Mouse (Mus musculus) megakaryocyte-erythroid progenitor cell, adult 5 weeks (primary cell): ENCODE data around the gene Odf4. TPM values are rescaled to one million over a fixed set of nuclear protein-coding genes. Genes with fewer than 3 reads are reported as not detected.

Source experiments
- polyA plus RNA-seq: library from polyadenylated mRNA; stranded (reverse); fragments of >175 nt; gene quantifications from 2 replicates; pipeline ENCODE4 v1.2.3, GENCODE M21; 2012

Gene Odf4
- polyA plus RNA-seq = not detected in 2 replicates

GRCm38 (mm10) chr11:68926981-68927380 lies at the start of gene Odf4:
TSS of gene Odf4 (minus strand) at chr11:68927081.

GRCm38 (mm10) chr11:68975085-68975484 lies 48.2 kb upstream of the Odf4 start, which contains the start of gene Rangrf:
TSS of gene Rangrf (minus strand) at chr11:68975185.

GRCm38 (mm10) chr11:68967337-68968282 lies 40.7 kb upstream of the Odf4 start, which contains the start of gene Slc25a35:
TSS of gene Slc25a35 (plus strand) at chr11:68968131.

GRCm38 (mm10) chr11:68957308-68957707 lies 30.4 kb upstream of the Odf4 start, which contains the start of gene Arhgef15:
TSS of gene Arhgef15 (minus strand) at chr11:68957480.

GRCm38 (mm10) chr11:68901351-68902046 lies 25.4 kb downstream of the Odf4 start, which contains the start of gene Rpl26:
TSS of gene Rpl26 (plus strand) at chr11:68901583.

GRCm38 (mm10) chr11:68888253-68888652 lies 38.6 kb downstream of the Odf4 start, which contains the start of gene Rnf222:
TSS of gene Rnf222 (plus strand) at chr11:68888553.

Other genes with a start within 250 kb of the Odf4 start
- gene Myh10, start 235.5 kb downstream of the Odf4 start, polyA plus RNA-seq = 14.7 and 17.3 TPM in 2 replicates
- gene Ndel1, start 55.2 kb downstream of the Odf4 start, polyA plus RNA-seq = 45.0 and 50.0 TPM in 2 replicates
- gene Rnf222, start 38.5 kb downstream of the Odf4 start, polyA plus RNA-seq = 0.03 TPM in 2 replicates
- 275 and 292 TPM in 2 replicates for gene Rpl26, start 25.5 kb downstream of the Odf4 start, polyA plus RNA-seq
- gene Arhgef15, start 30.4 kb upstream of the Odf4 start, polyA plus RNA-seq = 0.56 and 0.79 TPM in 2 replicates
- 2.1 TPM in 2 replicates for gene Slc25a35, start 41.0 kb upstream of the Odf4 start, polyA plus RNA-seq
- 15.6 and 17.3 TPM in 2 replicates for gene Rangrf, start 48.1 kb upstream of the Odf4 start, polyA plus RNA-seq
- 25.3 and 36.6 TPM in 2 replicates for gene Pfas, start 81.4 kb upstream of the Odf4 start, polyA plus RNA-seq
- gene Ctc1, start 88.8 kb upstream of the Odf4 start, polyA plus RNA-seq = 104 and 110 TPM in 2 replicates
- gene Aurkb, start 118.6 kb upstream of the Odf4 start, polyA plus RNA-seq = 93.3 and 166 TPM in 2 replicates
- gene Borcs6, start 132.6 kb upstream of the Odf4 start, polyA plus RNA-seq = 50.1 and 51.5 TPM in 2 replicates
- 63.6 and 71.5 TPM in 2 replicates for gene Tmem107, start 143.7 kb upstream of the Odf4 start, polyA plus RNA-seq
- 65.9 and 86.0 TPM in 2 replicates for gene Vamp2, start 161.4 kb upstream of the Odf4 start, polyA plus RNA-seq
- 120 and 156 TPM in 2 replicates for gene Per1, start 168.1 kb upstream of the Odf4 start, polyA plus RNA-seq
- gene Hes7, start 193.3 kb upstream of the Odf4 start, polyA plus RNA-seq = 2.9 and 3.1 TPM in 2 replicates
- 0.22 and 0.39 TPM in 2 replicates for gene 9130213A22Rik, start 195.5 kb upstream of the Odf4 start, polyA plus RNA-seq
- not detected in 2 replicates for gene Aloxe3, start 198.8 kb upstream of the Odf4 start, polyA plus RNA-seq
- not detected in 2 replicates for gene Alox12b, start 229.9 kb upstream of the Odf4 start, polyA plus RNA-seq